Mouse (Mus musculus): ENCODE data around the gene Pa2g4. TPM values are rescaled to one million over a fixed set of nuclear protein-coding genes. Genes with fewer than 3 reads are reported as not detected.

Gene Pa2g4
- total RNA-seq, 2 experiments from 2014 or later, result 90.4 to 116 TPM

- no peak for ATAC-seq (ENCODE audit: poor library complexity, severe bottlenecking)
These were observed 57.5 kb downstream of the Pa2g4 start for GRCm38 (mm10) chr10:128508260-128508659.

Other genes with a start within 250 kb of the Pa2g4 start
- gene Cnpy2, start 243.5 kb downstream of the Pa2g4 start, total RNA-seq (2015), result 73.3 and 78.6 TPM in 2 replicates
- gene Cnpy2, start 243.5 kb downstream of the Pa2g4 start, total RNA-seq (2017), result 81.0 and 84.5 TPM in 2 replicates
- 158 and 160 TPM in 2 replicates for gene Cs, start 228.3 kb downstream of the Pa2g4 start, total RNA-seq (2015)
- 95.0 and 116 TPM in 2 replicates for gene Cs, start 228.3 kb downstream of the Pa2g4 start, total RNA-seq (2017)
- gene Coq10a, start 197.0 kb downstream of the Pa2g4 start, total RNA-seq (2015), result 22.6 and 24.4 TPM in 2 replicates
- 14.1 and 19.2 TPM in 2 replicates for gene Coq10a, start 197.0 kb downstream of the Pa2g4 start, total RNA-seq (2017)
- gene Ankrd52, start 188.9 kb downstream of the Pa2g4 start, total RNA-seq (2015), result 35.2 and 37.0 TPM in 2 replicates
- 9.3 and 13.7 TPM in 2 replicates for gene Ankrd52, start 188.9 kb downstream of the Pa2g4 start, total RNA-seq (2017)
- gene Slc39a5, start 164.8 kb downstream of the Pa2g4 start, total RNA-seq (2015), result not detected in 2 replicates
- gene Slc39a5, start 164.8 kb downstream of the Pa2g4 start, total RNA-seq (2017), result not detected in 2 replicates
- 76.8 and 79.3 TPM in 2 replicates for gene Nabp2, start 154.5 kb downstream of the Pa2g4 start, total RNA-seq (2015)
- 54.3 and 59.1 TPM in 2 replicates for gene Nabp2, start 154.5 kb downstream of the Pa2g4 start, total RNA-seq (2017)
- 16.4 and 17.6 TPM in 2 replicates for gene Rnf41, start 154.3 kb downstream of the Pa2g4 start, total RNA-seq (2015)
- 24.6 and 26.1 TPM in 2 replicates for gene Rnf41, start 154.3 kb downstream of the Pa2g4 start, total RNA-seq (2017)
- 73.1 and 82.3 TPM in 2 replicates for gene Smarcc2, start 106.7 kb downstream of the Pa2g4 start, total RNA-seq (2015)
- gene Smarcc2, start 106.7 kb downstream of the Pa2g4 start, total RNA-seq (2017), result 63.1 and 78.4 TPM in 2 replicates
- gene Myl6, start 71.8 kb downstream of the Pa2g4 start, total RNA-seq (2015), result 1,624 and 1,690 TPM in 2 replicates
- 1,921 and 2,467 TPM in 2 replicates for gene Myl6, start 71.8 kb downstream of the Pa2g4 start, total RNA-seq (2017)
- 3.4 and 5.8 TPM in 2 replicates for gene Myl6b, start 67.3 kb downstream of the Pa2g4 start, total RNA-seq (2015)
- gene Myl6b, start 67.3 kb downstream of the Pa2g4 start, total RNA-seq (2017), result 0.99 and 2.0 TPM in 2 replicates
- 125 and 127 TPM in 2 replicates for gene Esyt1, start 40.1 kb downstream of the Pa2g4 start, total RNA-seq (2015)
- 266 and 267 TPM in 2 replicates for gene Esyt1, start 40.1 kb downstream of the Pa2g4 start, total RNA-seq (2017)
- gene Zc3h10, start 18.2 kb downstream of the Pa2g4 start, total RNA-seq (2015), result 6.0 and 8.1 TPM in 2 replicates
- gene Zc3h10, start 18.2 kb downstream of the Pa2g4 start, total RNA-seq (2017), result 12.9 and 14.5 TPM in 2 replicates
- gene Rpl41, start 16.7 kb downstream of the Pa2g4 start, total RNA-seq (2015), result 2,152 and 2,213 TPM in 2 replicates
- 1,919 and 2,042 TPM in 2 replicates for gene Rpl41, start 16.7 kb downstream of the Pa2g4 start, total RNA-seq (2017)
- gene Erbb3, start 23.7 kb upstream of the Pa2g4 start, total RNA-seq (2015), result 2.5 and 2.8 TPM in 2 replicates
- 1.5 and 2.1 TPM in 2 replicates for gene Erbb3, start 23.7 kb upstream of the Pa2g4 start, total RNA-seq (2017)
- gene Rps26, start 60.8 kb upstream of the Pa2g4 start, total RNA-seq (2015), result 1,237 and 1,288 TPM in 2 replicates
- 518 and 577 TPM in 2 replicates for gene Rps26, start 60.8 kb upstream of the Pa2g4 start, total RNA-seq (2017)
- gene Ikzf4, start 80.0 kb upstream of the Pa2g4 start, total RNA-seq (2015), result 0.14 TPM in 1 of 2 replicates, not detected in the other
- gene Ikzf4, start 80.0 kb upstream of the Pa2g4 start, total RNA-seq (2017), result not detected in 2 replicates
- gene Suox, start 108.1 kb upstream of the Pa2g4 start, total RNA-seq (2015), result 1.4 and 1.5 TPM in 2 replicates
- gene Suox, start 108.1 kb upstream of the Pa2g4 start, total RNA-seq (2017), result 3.9 and 4.7 TPM in 2 replicates
- gene Rab5b, start 130.3 kb upstream of the Pa2g4 start, total RNA-seq (2015), result 62.8 and 64.7 TPM in 2 replicates
- gene Rab5b, start 130.3 kb upstream of the Pa2g4 start, total RNA-seq (2017), result 77.1 and 84.0 TPM in 2 replicates
- gene Pmel, start 138.2 kb upstream of the Pa2g4 start, total RNA-seq (2015), result 0.16 and 0.57 TPM in 2 replicates
- gene Pmel, start 138.2 kb upstream of the Pa2g4 start, total RNA-seq (2017), result 0.07 and 0.73 TPM in 2 replicates
- gene Cdk2, start 139.0 kb upstream of the Pa2g4 start, total RNA-seq (2015), result 85.3 and 89.5 TPM in 2 replicates
- 63.4 and 70.7 TPM in 2 replicates for gene Cdk2, start 139.0 kb upstream of the Pa2g4 start, total RNA-seq (2017)
- gene Dgka, start 178.9 kb upstream of the Pa2g4 start, total RNA-seq (2015), result 35.0 and 37.6 TPM in 2 replicates
- gene Dgka, start 178.9 kb upstream of the Pa2g4 start, total RNA-seq (2017), result 31.5 and 32.6 TPM in 2 replicates
- gene Pym1, start 181.9 kb upstream of the Pa2g4 start, total RNA-seq (2015), result 22.0 and 25.0 TPM in 2 replicates
- 37.1 and 43.4 TPM in 2 replicates for gene Pym1, start 181.9 kb upstream of the Pa2g4 start, total RNA-seq (2017)
- 4.4 and 4.5 TPM in 2 replicates for gene Mmp19, start 224.9 kb upstream of the Pa2g4 start, total RNA-seq (2015)
- 10.9 and 12.7 TPM in 2 replicates for gene Mmp19, start 224.9 kb upstream of the Pa2g4 start, total RNA-seq (2017)
- 29.1 and 35.9 TPM in 2 replicates for gene Dnajc14, start 238.1 kb upstream of the Pa2g4 start, total RNA-seq (2015)
- 58.3 and 61.3 TPM in 2 replicates for gene Dnajc14, start 238.1 kb upstream of the Pa2g4 start, total RNA-seq (2017)
- gene Tmem198b, start 238.4 kb upstream of the Pa2g4 start, total RNA-seq (2015), result 4.5 and 6.5 TPM in 2 replicates
- 3.9 and 4.0 TPM in 2 replicates for gene Tmem198b, start 238.4 kb upstream of the Pa2g4 start, total RNA-seq (2017)